Mouse (Mus musculus): ENCODE results near the gene Sh3bp5l.

DNA sequence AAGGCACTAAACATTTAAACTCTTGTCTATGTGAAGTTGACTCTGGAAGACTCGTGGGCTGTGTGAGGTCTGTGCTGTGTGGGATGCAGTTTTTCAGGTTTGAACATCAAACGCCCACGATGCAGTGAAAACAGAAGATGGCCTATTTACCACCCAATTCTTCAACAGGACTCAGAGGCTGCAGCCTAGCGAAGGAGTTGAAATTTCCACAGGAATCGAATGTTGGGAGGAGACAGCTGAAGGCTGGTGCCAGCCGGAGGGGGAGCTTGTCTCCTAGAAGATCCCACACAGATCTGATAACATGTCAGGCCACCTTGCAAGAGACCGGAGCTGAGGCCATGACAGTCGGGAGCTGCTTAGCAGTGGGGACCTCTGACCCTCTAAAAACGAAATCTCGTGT is 24.0 kb downstream of the Sh3bp5l start:
- no peak for TF ChIP-seq CTCF (IDR thresholded peaks at IDR 0.05; ENCODE audit: control insufficient read depth, insufficient read depth, insufficient replicate concordance, low read depth, low read length)
- TF ChIP-seq POLR2A (IDR thresholded peaks at IDR 0.05; ENCODE audit: control insufficient read depth, low read depth, low read length) = no peak
